Mouse (Mus musculus): Measurements from ENCODE around the gene Rnf151.
"Not testable (repeated sequence)": the region's sequence is repeated elsewhere in the genome, so short reads cannot be mapped to it uniquely, and the experiment has no call there.

Gene Rnf151

DNA sequence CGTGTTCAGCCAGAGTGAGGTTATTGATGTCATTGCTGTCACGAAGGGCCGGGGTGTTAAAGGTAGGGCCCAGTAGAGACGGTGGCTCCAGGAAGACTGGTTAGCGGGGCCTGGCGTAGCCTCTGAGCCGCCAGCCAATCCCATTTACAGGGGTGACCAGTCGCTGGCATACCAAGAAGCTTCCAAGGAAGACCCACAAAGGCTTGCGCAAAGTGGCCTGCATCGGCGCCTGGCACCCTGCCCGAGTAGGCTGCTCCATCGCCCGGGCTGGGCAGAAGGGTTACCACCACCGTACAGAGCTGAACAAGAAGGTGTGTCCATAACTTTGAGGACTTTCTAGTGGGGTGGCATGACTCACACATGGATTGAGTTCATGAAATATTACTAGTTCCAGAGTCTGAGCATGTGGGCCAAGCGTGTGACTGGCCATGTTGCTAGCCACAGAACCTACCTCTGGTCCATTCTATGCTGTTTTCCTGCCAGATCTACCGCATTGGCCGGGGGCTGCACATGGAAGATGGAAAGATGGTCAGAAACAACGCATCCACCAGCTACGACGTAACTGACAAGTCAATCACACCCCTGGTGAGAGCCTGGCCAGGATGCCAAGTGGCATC is 15.7 kb upstream of the Rnf151 start:
- DNase-seq (ENCODE audit: low read depth, low spot score), result no peak

DNA sequence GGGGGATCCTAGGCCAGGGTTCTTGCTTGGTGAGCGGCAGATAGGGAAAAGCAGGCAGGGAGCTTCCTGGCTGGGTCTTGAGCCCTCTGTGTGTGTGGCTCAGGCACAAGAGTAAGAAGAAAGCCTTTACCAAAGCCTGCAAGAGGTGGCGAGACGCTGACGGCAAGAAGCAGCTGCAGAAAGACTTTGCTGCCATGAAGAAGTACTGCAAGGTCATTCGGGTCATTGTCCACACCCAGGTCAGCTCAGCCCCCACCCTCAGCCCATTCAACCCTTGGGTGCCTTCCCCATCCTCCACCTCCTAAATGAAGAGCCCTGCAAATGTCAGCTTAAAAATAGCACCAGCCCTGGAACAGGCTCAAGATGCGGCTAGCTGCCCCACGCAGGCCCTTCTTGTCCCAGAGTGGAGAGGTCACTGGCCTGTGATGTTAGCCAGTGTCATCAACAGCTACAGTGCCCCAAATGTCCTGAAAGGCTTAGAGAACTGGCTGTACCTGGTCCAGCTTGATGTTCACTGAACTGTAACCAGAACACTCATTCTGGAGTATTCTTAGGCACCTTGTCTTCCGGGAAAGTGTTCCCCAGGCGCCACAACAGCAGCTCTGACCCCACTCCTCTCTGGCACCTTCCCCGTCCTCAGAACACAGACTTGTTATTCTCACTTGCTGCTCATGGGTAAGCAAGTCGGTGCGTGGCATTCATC is 14.5 kb upstream of the Rnf151 start:
- DNase-seq (ENCODE audit: low read depth, low spot score), result no peak

DNA sequence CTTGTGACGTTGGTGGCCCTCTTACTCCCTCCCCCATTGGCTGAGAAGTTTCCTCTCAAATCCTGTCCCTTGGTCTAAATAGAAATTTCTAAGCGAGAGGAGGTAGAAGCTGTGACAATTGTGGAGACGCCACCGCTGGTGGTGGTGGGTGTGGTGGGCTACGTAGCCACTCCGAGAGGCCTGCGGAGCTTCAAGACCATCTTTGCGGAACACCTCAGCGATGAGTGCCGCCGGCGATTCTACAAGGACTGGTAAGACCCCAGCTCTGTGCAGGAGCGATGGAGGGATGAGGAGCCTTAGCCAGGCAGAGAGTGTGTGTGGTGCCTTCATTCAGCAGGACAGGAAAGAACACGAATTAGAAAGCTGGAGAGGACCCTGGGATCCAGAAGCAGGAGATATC is 12.9 kb upstream of the Rnf151 start:
- DNase-seq (ENCODE audit: low read depth, low spot score), result no peak

DNA sequence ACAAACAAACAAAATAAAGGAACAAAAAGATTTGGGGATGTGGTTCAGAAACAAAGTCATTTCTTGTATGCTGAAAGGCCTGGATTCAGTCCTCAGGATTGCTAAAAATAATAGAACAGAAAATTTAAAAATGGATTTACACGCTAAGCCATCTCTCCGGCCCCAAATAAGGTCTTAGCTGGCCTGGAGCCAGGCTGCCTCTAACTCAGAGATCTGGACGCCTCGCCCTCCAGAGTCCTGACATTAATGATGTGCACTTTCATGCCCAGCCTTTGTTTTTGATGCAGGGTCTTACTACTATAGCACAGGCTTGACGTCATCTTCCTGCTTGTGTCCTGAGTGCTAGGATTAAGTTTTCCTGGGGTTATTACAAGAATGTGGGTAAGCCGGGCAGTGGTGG is 11.2 kb upstream of the Rnf151 start:
- no peak for DNase-seq (ENCODE audit: low read depth, low spot score)

DNA sequence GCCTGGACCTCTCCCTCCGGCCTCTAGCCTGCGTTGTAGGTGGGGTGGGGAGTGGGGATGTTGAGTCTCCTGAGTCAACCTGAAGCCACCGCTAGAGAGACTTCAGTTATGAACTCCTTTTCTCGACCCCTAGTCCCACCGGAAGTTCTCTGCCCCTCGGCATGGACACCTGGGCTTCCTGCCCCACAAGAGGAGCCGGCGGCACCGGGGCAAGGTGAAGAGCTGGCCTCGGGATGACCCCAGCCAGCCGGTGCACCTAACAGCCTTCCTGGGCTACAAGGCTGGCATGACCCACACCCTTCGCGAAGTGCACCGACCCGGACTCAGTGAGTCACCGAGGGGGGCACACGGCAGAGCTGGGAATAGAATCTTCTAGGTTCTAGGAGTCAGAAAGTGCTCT is 10.3 kb upstream of the Rnf151 start:
- DNase-seq (ENCODE audit: low read depth, low spot score), result no peak

DNA sequence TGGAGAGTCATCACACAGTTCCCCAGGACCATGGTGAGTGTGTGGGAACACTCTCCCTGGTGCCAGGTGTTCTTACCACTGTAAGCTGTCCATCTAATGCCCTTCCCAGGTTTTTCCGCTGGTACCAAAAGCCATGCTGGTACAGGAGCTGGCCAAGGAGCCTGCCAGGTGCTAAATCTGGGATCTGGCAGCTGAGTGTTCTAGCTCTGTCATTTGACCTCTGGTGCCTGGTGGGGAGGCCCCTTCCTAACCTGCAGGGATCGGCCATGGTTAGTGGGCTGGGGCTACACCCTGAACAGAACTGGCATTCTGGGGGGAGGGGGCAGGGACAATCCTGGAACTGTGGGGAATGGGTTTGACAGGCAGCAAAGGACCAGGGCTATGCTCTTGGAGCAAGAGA is 9.8 kb upstream of the Rnf151 start, which contains the start of gene Rpl3l:
Gene Rpl3l (plus strand): TSS at position 203 of the 400 bp plus-strand sequence.
- DNase-seq (ENCODE audit: low read depth, low spot score), result no peak

DNA sequence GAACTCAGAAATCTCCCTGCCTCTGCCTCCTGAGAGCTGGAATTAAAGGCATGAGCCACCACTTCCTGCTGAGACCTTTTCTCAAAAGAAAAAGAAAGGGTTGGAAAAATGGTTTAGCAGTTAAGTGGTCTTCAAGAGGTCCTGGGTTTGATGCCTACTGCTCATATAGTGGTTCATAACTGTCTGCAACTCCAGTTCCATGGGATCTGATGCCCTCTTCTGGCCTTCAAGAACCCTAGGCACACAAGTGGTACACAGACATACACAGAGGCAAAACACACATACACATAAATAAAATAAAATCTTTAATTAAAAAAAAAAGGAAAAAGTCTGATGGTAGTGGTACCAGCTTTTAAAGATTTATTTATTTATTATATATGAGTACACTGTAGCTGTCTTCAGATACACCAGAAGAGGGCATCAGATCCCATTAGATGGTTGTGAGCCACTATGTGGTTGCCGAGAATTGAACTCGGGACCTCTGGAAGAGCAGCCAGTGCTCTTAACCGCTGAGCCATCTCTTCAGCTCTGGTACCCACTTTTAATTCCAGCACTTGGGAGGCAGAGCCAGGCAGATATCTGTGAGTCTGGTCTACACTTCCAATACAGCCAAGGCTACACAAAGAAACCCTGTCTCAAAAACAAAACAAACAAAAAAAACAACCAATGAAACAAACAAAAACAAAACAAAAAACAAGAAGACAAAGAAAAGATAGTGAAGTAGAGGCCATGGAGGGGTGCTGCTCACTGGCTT is 8.0 kb upstream of the Rnf151 start:
- no peak for DNase-seq (ENCODE audit: low read depth, low spot score)

DNA sequence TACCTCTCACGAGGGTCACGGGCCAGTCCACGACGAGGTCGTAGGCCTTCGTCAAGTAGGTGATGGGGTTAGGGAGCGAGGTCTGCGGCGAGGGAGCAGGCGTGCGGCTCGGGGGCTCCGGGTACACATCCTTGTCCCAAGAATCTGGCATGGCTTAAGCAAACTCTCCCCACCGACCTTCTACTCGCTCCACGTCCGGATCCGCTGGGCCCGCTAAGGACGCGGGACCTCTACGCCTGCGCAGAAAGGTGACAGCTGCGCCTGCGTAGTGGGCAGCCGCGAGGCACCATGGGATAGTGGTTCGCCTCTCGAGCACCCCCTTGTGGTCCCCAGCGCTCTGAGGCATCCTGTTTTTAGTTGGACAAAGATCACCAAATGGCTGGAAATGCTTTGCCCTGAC is 6.3 kb upstream of the Rnf151 start, which contains the start of gene Ndufb10:
Gene Ndufb10 (minus strand): TSS at position 295 of the 400 bp plus-strand sequence.
- peak; percentile 94 for DNase-seq (ENCODE audit: low read depth, low spot score)

DNA sequence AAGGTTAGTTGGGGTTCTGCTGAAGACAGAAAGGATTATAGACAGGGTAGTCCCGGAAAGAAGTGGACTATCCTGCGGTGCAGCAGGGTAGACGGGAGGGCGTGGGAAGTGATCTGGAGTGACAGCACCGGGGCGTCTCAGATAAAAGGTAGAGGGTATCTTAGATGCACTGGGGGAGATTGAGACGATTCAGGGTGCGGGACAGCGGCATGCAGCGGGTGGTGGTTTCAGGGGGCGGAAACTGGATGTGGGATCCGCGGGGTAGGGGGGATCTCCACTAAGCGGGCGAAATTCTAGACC is 6.0 kb upstream of the Rnf151 start:
- DNase-seq (ENCODE audit: low read depth, low spot score), result no peak

DNA sequence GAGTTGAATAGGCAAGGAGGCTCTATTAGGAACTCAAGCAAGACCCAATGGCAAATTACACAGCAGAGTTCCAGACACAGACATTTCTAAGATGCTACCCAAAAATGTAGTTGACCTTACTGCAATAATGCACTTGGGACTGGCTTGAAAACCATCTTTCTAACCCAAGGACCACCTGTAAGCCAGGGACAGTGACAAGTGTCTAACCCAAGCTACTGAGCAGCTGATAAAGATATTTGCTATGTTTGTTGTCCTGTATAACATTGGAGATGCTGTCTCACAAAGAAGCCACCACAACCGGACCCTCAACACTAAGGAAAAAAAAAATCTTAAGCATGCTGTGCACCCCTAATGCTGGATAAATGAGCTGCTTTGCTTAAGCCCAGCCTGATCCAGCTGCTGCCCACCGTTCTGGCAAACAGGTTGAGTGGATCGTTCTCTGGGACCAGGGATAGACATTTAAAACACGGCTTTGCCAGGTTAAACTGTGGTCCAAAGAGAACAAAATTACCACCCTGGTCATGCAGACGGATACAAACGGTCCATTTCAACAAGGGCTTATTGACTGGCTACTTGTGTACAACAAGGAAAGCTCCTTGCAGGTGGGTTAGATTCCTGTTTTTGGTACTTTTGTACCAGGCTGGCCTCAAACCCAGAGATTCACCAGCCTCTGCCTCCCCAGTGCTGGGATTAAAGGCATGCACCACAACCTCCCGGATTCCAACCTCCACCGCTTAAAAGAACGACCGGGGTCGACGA is 5.4 kb upstream of the Rnf151 start:
- peak; percentile 50 for DNase-seq (ENCODE audit: low read depth, low spot score)

DNA sequence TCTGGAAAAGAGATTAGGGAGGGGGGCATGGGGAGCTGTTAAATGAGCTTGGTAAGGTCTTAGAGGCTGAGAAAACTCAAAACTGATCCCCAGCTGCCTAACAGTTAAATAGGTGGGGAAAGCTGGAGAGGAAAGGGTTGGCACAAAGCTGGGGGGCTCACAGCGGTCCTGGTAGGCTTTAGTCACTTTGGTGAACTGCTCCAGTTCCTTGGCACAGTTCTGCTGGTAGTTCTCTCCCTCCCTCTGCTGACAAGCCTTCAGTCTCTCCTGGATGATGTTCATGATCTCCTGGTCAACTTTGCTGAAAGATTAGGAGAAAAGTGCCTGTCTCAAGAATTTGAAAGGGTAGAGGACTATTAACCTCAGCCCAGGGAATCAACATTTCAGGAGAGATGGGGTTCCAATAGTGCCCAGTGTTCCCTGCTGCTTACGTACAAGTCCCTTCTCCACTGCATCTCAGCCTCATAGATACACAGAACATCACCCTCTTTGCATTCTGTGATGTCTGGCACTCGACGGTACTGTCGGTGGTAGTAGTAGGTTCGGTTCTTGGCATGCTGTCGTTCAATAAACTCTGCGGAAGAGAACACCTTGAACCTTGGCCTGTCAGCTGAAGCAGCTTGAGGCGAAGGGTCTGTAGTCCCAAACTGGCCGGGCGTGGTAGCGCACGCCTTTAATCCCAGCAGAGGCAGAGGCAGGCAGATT is 4.5 kb upstream of the Rnf151 start:
- peak; percentile 54 for DNase-seq (ENCODE audit: low read depth, low spot score)

DNA sequence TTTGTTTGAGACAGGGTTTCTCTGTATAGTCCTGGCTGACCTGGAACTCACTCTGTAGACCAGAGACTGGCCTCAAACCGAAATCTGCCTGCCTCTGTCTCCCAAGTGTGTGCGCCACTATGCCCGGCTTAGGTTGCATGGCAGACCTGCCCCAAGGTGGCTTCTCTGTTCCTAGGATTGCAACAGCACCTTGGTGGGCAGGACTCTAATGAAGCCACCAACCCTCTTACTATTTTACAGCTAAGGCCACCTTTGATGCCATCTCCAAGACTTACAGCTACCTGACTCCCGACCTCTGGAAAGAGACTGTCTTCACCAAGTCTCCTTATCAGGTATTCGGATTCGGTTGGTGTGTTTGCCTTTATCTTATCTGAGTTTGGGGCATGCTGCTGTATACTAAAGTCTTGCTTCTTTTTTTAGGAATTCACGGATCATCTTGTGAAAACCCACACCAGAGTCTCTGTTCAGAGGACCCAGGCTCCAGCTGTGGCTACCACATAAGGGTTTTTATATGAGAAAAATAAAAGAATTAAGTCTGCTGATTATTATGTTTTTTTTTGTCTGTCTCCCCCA is 3.6 kb upstream of the Rnf151 start:
- DNase-seq (ENCODE audit: low read depth, low spot score), result not testable (repeated sequence)

DNA sequence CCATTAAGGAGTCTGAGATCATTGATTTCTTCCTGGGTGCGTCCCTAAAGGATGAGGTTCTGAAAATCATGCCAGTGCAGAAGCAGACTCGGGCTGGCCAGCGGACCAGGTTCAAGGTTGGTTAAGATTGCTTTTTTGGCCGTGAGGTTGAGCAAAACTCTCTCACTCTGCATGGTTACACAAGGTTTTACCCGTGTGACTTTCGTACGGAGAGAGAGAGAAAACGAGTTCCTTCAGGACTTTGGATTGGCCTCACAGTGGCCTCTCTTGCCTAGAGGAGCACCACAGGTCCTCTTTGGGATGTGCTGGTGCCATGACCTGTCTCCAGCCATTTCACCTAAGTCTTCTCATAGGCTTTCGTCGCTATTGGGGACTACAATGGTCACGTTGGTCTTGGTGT is 2.8 kb upstream of the Rnf151 start:
- not testable (repeated sequence) for DNase-seq (ENCODE audit: low read depth, low spot score)

DNA sequence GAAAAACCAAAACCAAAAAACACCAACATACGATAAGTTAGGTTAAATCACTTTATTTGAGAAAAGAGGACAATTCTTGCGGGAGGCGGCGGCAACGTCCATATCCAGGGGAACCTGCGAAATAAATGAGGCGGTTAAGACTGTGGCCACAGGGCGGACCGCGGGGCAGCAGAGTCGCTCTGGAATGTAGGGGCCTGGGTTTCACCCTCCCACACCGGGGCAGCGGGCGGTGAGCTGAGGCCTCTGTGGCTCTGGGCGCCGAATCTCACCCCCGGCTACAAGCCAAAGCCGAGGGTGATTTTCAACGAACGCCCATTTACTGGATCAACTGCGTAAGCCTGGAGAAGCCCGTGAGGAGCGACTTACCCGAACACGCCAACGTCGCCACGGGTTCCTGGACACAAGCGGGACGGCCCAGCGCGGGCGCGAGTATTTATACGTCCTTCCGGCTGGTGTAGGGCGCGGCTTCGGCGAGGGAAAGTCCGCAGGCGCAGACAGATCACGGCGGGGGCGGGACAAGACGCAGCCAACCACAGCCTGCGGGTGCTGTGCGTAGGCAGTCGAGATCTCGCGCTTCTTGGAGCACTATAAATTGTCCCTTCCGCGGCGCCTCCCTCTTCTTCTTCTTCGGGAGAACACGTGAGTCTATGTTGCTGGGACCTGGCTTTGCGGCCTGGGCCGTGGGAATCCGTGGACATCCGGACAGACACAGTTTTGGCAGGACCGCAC is 1.8 kb upstream of the Rnf151 start:
- DNase-seq (ENCODE audit: low read depth, low spot score), result peak; percentile 99

DNA sequence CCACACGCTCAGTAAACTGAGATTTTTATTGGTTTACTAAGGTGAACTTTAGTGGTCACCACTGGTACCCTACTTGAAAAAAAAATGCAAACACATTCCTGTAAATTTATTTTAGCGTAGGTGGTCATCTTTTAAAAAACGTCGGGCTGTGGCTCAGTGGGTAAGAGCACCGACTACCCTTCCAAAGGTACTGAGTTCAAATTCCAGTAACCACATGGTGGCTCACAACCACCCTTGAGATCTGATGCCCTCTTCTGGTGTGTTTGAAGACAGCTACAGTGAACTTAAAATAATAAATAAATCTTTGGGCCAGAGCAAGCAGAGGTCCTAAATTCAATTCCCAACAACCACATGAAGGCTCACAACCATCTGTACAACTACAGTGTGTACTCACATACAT is 1.1 kb upstream of the Rnf151 start:
- not testable (repeated sequence) for DNase-seq (ENCODE audit: low read depth, low spot score)

DNA sequence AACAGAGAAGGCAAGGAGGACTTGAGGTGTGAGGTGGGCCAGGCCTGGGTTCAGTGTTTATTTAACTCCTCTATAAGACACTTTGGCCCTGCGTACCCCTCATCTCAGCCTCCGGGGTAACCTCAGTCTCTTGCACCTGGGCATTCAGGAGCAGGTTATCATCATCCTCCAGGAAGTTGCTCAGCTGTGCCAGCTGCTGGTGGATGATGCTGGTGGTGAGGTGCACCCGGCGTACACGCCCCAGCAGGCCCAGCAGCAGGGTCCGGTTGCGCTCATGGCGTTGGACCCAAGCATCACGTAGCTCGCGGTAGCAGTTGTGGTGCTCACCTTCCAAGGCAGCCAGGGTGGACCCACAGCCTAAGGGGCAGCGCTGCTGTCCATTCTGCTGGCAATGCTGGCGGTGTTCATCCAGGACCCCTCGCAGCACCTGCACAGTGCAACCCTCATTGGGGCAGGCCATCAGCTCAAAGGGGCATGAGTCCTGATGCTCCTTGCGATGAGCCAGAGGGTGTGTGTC is 1.6 kb downstream of the Rnf151 start:
- DNase-seq (ENCODE audit: low read depth, low spot score), result no peak

DNA sequence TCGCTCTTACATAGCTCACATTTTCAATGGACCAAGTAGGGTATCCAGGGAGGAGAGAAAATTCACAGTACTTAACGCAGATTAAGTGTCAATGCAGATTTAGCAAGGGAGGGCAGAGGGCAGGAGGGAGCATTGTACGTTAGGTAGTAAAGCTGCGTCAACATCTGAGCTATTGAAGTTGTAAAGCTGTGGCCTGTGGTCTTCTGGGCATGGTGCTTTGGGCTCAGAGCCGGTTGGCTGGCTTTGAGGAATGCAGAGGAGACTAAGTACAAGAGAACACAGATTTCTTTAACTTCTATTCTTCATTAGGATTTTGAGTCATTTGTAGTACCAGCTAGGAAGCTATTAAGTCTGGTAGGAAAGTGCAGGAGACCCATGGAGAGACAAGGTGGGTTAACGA is 2.3 kb downstream of the Rnf151 start:
- no peak for DNase-seq (ENCODE audit: low read depth, low spot score)

DNA sequence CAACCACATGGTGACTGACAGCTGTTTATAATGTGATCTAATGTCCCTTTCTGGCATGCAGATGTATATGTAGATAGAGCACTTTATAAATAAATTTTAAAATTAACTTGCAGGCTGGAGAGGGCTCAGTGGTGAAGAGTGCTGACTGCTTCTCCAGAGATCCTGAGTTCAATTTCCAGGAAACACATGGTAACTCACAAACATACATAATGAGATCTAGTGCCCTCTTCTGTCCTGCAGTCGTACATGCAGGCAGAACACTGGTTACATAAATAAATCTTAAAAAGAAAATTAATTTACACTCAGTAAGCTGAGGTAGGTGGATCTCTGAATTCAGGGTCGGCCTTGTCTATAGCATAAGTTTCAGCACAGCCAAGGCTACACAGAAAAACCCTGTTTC is 9.2 kb downstream of the Rnf151 start:
- DNase-seq (ENCODE audit: low read depth, low spot score), result peak; percentile 73

DNA sequence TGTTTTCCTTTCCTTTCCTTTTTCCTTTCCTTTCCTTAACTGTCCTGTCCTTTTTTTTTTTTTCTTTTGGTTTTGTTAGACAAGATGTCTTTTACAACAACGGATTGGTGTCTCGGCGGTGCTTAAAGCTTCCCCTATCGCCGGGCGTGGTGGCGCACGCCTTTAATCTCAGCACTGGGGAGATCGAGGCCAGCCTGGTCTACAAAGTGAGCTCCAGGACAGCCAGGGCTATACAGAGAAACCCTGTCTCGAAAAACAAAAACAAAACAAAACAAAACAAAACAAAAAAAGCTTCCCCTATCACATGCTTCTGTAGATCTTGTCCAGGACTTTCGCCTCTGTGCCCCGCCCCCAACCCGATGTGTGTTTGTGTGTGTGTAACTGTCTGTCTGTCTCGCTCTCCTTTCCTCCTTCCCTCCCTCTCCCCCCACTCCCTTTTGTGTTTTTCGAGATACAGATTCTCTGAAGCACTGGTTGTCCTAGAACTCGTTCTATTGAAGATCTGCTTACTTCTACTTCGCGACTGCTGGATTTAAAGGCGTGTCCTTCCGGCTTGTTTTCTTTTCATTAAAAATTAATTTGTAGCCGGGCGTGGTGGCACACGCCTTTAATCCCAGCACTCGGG is 9.9 kb downstream of the Rnf151 start:
- DNase-seq (ENCODE audit: low read depth, low spot score), result peak; percentile 52
